Mouse (Mus musculus): Measurements from ENCODE around the gene Col4a1.

Col4a1 gene

GRCm38 (mm10) chr8:11266471-11266870, 46.2 kb downstream of the Col4a1 start:
- DNase-seq (ENCODE audit: low spot score in 2 of 2): no peak

GRCm38 (mm10) chr8:11265971-11266370, 46.7 kb downstream of the Col4a1 start:
- no peak for DNase-seq (ENCODE audit: low spot score in 2 of 2)

GRCm38 (mm10) chr8:11263848-11264247, 48.8 kb downstream of the Col4a1 start:
- no peak for DNase-seq (ENCODE audit: low spot score in 2 of 2)

- no peak for DNase-seq (ENCODE audit: low spot score in 2 of 2)
These were observed 50.4 kb downstream of the Col4a1 start for GRCm38 (mm10) chr8:11262031-11262735.

GRCm38 (mm10) chr8:11259832-11260615, 52.6 kb downstream of the Col4a1 start:
- no peak for DNase-seq (ENCODE audit: low spot score in 2 of 2)

- no peak for DNase-seq (ENCODE audit: low spot score in 2 of 2)
These were observed 54.0 kb downstream of the Col4a1 start for GRCm38 (mm10) chr8:11258517-11259136.

- no peak for DNase-seq (ENCODE audit: low spot score in 2 of 2)
These were observed 55.3 kb downstream of the Col4a1 start for GRCm38 (mm10) chr8:11257079-11258017.

GRCm38 (mm10) chr8:11256405-11256804, 56.2 kb downstream of the Col4a1 start:
- DNase-seq (ENCODE audit: low spot score in 2 of 2): no peak

GRCm38 (mm10) chr8:11255680-11256079, 56.9 kb downstream of the Col4a1 start:
- DNase-seq (ENCODE audit: low spot score in 2 of 2): no peak

GRCm38 (mm10) chr8:11254914-11255530, 57.6 kb downstream of the Col4a1 start:
- no peak for DNase-seq (ENCODE audit: low spot score in 2 of 2)

GRCm38 (mm10) chr8:11254510-11254909, 58.1 kb downstream of the Col4a1 start:
- no peak for DNase-seq (ENCODE audit: low spot score in 2 of 2)

GRCm38 (mm10) chr8:11253556-11253955, 59.1 kb downstream of the Col4a1 start:
- peak; percentile 81 to 82 for DNase-seq (ENCODE audit: low spot score in 2 of 2)

- DNase-seq (ENCODE audit: low spot score in 2 of 2): peak in 1 of 2 experiments; percentile 45
These were observed 59.6 kb downstream of the Col4a1 start for GRCm38 (mm10) chr8:11253041-11253440.

GRCm38 (mm10) chr8:11252235-11252774, 60.3 kb downstream of the Col4a1 start:
- DNase-seq (ENCODE audit: low spot score in 2 of 2): no peak

- no peak for DNase-seq (ENCODE audit: low spot score in 2 of 2)
These were observed 62.5 kb downstream of the Col4a1 start for GRCm38 (mm10) chr8:11250149-11250548.

- DNase-seq (ENCODE audit: low spot score in 2 of 2): peak in 1 of 2 experiments; percentile 17
These were observed 63.0 kb downstream of the Col4a1 start for GRCm38 (mm10) chr8:11249541-11250058.

- DNase-seq (ENCODE audit: low spot score in 2 of 2): no peak
These were observed 63.9 kb downstream of the Col4a1 start for GRCm38 (mm10) chr8:11248712-11249111.

GRCm38 (mm10) chr8:11241488-11241887, 71.1 kb downstream of the Col4a1 start:
- no peak for DNase-seq (ENCODE audit: low spot score in 2 of 2)

- DNase-seq (ENCODE audit: low spot score in 2 of 2): no peak
These were observed 77.8 kb downstream of the Col4a1 start for GRCm38 (mm10) chr8:11234879-11235210.

GRCm38 (mm10) chr8:11234151-11234878, 78.3 kb downstream of the Col4a1 start:
- no peak for DNase-seq (ENCODE audit: low spot score in 2 of 2)
